Mouse (Mus musculus): ENCODE results near the gene Trim65. TPM values are rescaled to one million over a fixed set of nuclear protein-coding genes. Genes with fewer than 3 reads are reported as not detected.
A peak's percentile ranks its signal among the peaks of the same experiment; 100 is the strongest.
"Not testable (repeated sequence)": the region's sequence is repeated elsewhere in the genome, so short reads cannot be mapped to it uniquely, and the experiment has no call there.

Trim65 gene
- polyA plus RNA-seq, 1 experiment = 3.4 TPM

GRCm38 (mm10) chr11:116138096-116138467, 7.2 kb upstream of the Trim65 start:
- TF ChIP-seq CTCF (IDR thresholded peaks at IDR 0.05; ENCODE audit: borderline replicate concordance, extremely low read depth, insufficient read depth, insufficient read length) (no peak), POLR2A (IDR thresholded peaks at IDR 0.05; ENCODE audit: borderline replicate concordance, extremely low read depth, insufficient read depth, insufficient read length, poor library complexity, severe bottlenecking) (no peak)
- no peak for DNase-seq (ENCODE audit: low read depth)

GRCm38 (mm10) chr11:116134171-116134570, 3.2 kb upstream of the Trim65 start:
- TF ChIP-seq POLR2A (IDR thresholded peaks at IDR 0.05; ENCODE audit: borderline replicate concordance, extremely low read depth, insufficient read depth, insufficient read length, poor library complexity, severe bottlenecking) = no peak
- no peak for TF ChIP-seq CTCF (IDR thresholded peaks at IDR 0.05; ENCODE audit: borderline replicate concordance, extremely low read depth, insufficient read depth, insufficient read length)
- no peak for DNase-seq (ENCODE audit: low read depth)

GRCm38 (mm10) chr11:116133497-116133896, 2.6 kb upstream of the Trim65 start:
- DNase-seq (ENCODE audit: low read depth) = no peak
- TF ChIP-seq POLR2A (IDR thresholded peaks at IDR 0.05; ENCODE audit: borderline replicate concordance, extremely low read depth, insufficient read depth, insufficient read length, poor library complexity, severe bottlenecking) (no peak), CTCF (IDR thresholded peaks at IDR 0.05; ENCODE audit: borderline replicate concordance, extremely low read depth, insufficient read depth, insufficient read length) (no peak)

- TF ChIP-seq POLR2A (IDR thresholded peaks at IDR 0.05; ENCODE audit: borderline replicate concordance, extremely low read depth, insufficient read depth, insufficient read length, poor library complexity, severe bottlenecking) (no peak), CTCF (IDR thresholded peaks at IDR 0.05; ENCODE audit: borderline replicate concordance, extremely low read depth, insufficient read depth, insufficient read length) (peak; percentile 17; the same call in 1 of the 2 replicates)
- DNase-seq (ENCODE audit: low read depth) = no peak
Measured at GRCm38 (mm10) chr11:116132366-116133333, 1.7 kb upstream of the Trim65 start.

GRCm38 (mm10) chr11:116131349-116132170, 632 bp upstream of the Trim65 start:
- DNase-seq (ENCODE audit: low read depth) = no peak
- TF ChIP-seq POLR2A (IDR thresholded peaks at IDR 0.05; ENCODE audit: borderline replicate concordance, extremely low read depth, insufficient read depth, insufficient read length, poor library complexity, severe bottlenecking) = no peak
- no peak for TF ChIP-seq CTCF (IDR thresholded peaks at IDR 0.05; ENCODE audit: borderline replicate concordance, extremely low read depth, insufficient read depth, insufficient read length)

- TF ChIP-seq POLR2A (IDR thresholded peaks at IDR 0.05; ENCODE audit: borderline replicate concordance, extremely low read depth, insufficient read depth, insufficient read length, poor library complexity, severe bottlenecking) (no peak), CTCF (IDR thresholded peaks at IDR 0.05; ENCODE audit: borderline replicate concordance, extremely low read depth, insufficient read depth, insufficient read length) (no peak)
- peak; percentile 51 for DNase-seq (ENCODE audit: low read depth)
Measured at GRCm38 (mm10) chr11:116129993-116130487, 888 bp downstream of the Trim65 start.

GRCm38 (mm10) chr11:116129091-116129790, 1.7 kb downstream of the Trim65 start:
- no peak for TF ChIP-seq POLR2A (IDR thresholded peaks at IDR 0.05; ENCODE audit: borderline replicate concordance, extremely low read depth, insufficient read depth, insufficient read length, poor library complexity, severe bottlenecking)
- no peak for TF ChIP-seq CTCF (IDR thresholded peaks at IDR 0.05; ENCODE audit: borderline replicate concordance, extremely low read depth, insufficient read depth, insufficient read length)
- no peak for DNase-seq (ENCODE audit: low read depth)

- no peak for DNase-seq (ENCODE audit: low read depth)
- TF ChIP-seq POLR2A (IDR thresholded peaks at IDR 0.05; ENCODE audit: borderline replicate concordance, extremely low read depth, insufficient read depth, insufficient read length, poor library complexity, severe bottlenecking) = no peak
- TF ChIP-seq CTCF (IDR thresholded peaks at IDR 0.05; ENCODE audit: borderline replicate concordance, extremely low read depth, insufficient read depth, insufficient read length) = no peak
Measured at GRCm38 (mm10) chr11:116127986-116128385, 2.9 kb downstream of the Trim65 start.

GRCm38 (mm10) chr11:116127156-116127980, 3.6 kb downstream of the Trim65 start, which contains the start of gene Trim47:
Gene Trim47, minus strand, starts transcription at chr11:116127210.
- TF ChIP-seq POLR2A (IDR thresholded peaks at IDR 0.05; ENCODE audit: borderline replicate concordance, extremely low read depth, insufficient read depth, insufficient read length, poor library complexity, severe bottlenecking) (no peak), CTCF (IDR thresholded peaks at IDR 0.05; ENCODE audit: borderline replicate concordance, extremely low read depth, insufficient read depth, insufficient read length) (no peak)
- peak; percentile 63 for DNase-seq (ENCODE audit: low read depth)

- no peak for TF ChIP-seq POLR2A (IDR thresholded peaks at IDR 0.05; ENCODE audit: borderline replicate concordance, extremely low read depth, insufficient read depth, insufficient read length, poor library complexity, severe bottlenecking)
- TF ChIP-seq CTCF (IDR thresholded peaks at IDR 0.05; ENCODE audit: borderline replicate concordance, extremely low read depth, insufficient read depth, insufficient read length) = no peak
- DNase-seq (ENCODE audit: low read depth) = no peak
Measured at GRCm38 (mm10) chr11:116126261-116126660, 4.7 kb downstream of the Trim65 start.

GRCm38 (mm10) chr11:116121731-116122245, 9.1 kb downstream of the Trim65 start:
- not testable (repeated sequence) for DNase-seq (ENCODE audit: low read depth)

Data from brain, embryonic 14.5 days (tissue).